Mouse (Mus musculus): ENCODE data around the gene Phykpl. TPM values are rescaled to one million over a fixed set of nuclear protein-coding genes. Genes with fewer than 3 reads are reported as not detected.
"Not testable (repeated sequence)": the region's sequence is repeated elsewhere in the genome, so short reads cannot be mapped to it uniquely, and the experiment has no call there.

The Phykpl gene
- polyA plus RNA-seq, 1 experiment from 2014 or later, result 12.5 TPM

DNA sequence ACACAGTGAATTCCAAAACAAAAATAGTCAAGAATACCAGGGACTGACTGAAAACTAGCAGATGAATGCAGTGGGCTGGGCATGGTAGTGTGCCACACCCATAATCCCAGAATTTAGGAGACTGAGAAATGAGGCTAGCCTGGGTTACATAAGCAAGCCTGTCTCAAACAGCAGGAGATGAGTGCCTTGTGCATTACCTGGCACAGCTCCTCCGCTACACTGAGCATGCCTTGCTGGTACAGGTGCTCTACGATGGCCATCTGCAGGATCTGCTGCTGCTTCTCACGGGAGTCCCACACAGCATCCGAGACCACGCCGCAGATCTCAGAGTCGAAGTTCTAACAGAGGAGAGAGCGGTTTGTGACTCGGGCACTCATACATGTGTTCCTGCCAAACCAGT lies 42.9 kb downstream of the Phykpl start:
- Histone ChIP-seq H3K36me3 (ENCODE audit: control insufficient read depth, insufficient read depth, low read length) (peaks cover 71% of the 10 kb centered on the region), H3K9ac (replicated peaks; ENCODE audit: low read length) (no peak overlapping the region), H3K4me3 (replicated peaks; ENCODE audit: low read depth, low read length) (no peak overlapping the region), H3K27ac (replicated peaks; ENCODE audit: low read depth, low read length) (no peak overlapping the region), H3K4me1 (ENCODE audit: control insufficient read depth, insufficient read depth, low read length) (no peaks in the 10 kb centered on the region), H3K27me3 (ENCODE audit: control insufficient read depth, insufficient read depth, low read length) (no peaks in the 10 kb centered on the region), H3K9me3 (ENCODE audit: control insufficient read depth, low read length) (no peaks in the 10 kb centered on the region), H3K4me2 (ENCODE audit: low read length) (no peak overlapping the region)
- WGBS, result 94% methylated on average over 9 of the region's 9 CpGs
- DNase-seq, result no peak
- no peak for ATAC-seq (ENCODE audit: low FRiP score, low TSS enrichment)

DNA sequence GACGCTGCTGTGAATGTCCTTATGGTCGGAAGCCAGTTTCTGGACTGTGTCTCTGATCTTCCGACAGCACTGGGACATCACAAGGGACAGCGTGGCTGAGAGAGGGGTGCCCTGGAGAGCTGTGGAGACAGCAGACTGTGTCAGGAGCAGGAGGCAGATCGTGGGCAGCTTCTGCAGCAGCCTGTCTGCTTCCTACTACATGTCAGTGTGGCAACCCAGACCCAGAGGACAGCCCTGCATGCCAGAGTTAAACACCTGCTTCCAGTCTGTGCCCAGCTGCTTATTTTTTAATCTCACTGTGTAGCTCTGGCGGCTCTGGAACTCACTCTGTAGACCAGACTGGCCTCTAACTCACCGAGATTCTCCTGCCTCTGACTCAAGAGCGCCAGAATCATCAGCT lies 43.4 kb downstream of the Phykpl start:
- no peaks in the 10 kb centered on the region for H3K4me1 ChIP-seq (ENCODE audit: control insufficient read depth, insufficient read depth, low read length)
- H3K27ac ChIP-seq (replicated peaks; ENCODE audit: low read depth, low read length), result no peak overlapping the region
- H3K4me3 ChIP-seq (replicated peaks; ENCODE audit: low read depth, low read length), result no peak overlapping the region
- ATAC-seq (ENCODE audit: low FRiP score, low TSS enrichment), result no peak
- no peaks in the 10 kb centered on the region for H3K9me3 ChIP-seq (ENCODE audit: control insufficient read depth, low read length)
- H3K9ac ChIP-seq (replicated peaks; ENCODE audit: low read length), result no peak overlapping the region
- 93% methylated on average over 8 of the region's 8 CpGs for WGBS
- DNase-seq, result no peak
- H3K27me3 ChIP-seq (ENCODE audit: control insufficient read depth, insufficient read depth, low read length), result no peaks in the 10 kb centered on the region
- H3K4me2 ChIP-seq (ENCODE audit: low read length), result no peak overlapping the region
- H3K36me3 ChIP-seq (ENCODE audit: control insufficient read depth, insufficient read depth, low read length), result peaks cover 67% of the 10 kb centered on the region

DNA sequence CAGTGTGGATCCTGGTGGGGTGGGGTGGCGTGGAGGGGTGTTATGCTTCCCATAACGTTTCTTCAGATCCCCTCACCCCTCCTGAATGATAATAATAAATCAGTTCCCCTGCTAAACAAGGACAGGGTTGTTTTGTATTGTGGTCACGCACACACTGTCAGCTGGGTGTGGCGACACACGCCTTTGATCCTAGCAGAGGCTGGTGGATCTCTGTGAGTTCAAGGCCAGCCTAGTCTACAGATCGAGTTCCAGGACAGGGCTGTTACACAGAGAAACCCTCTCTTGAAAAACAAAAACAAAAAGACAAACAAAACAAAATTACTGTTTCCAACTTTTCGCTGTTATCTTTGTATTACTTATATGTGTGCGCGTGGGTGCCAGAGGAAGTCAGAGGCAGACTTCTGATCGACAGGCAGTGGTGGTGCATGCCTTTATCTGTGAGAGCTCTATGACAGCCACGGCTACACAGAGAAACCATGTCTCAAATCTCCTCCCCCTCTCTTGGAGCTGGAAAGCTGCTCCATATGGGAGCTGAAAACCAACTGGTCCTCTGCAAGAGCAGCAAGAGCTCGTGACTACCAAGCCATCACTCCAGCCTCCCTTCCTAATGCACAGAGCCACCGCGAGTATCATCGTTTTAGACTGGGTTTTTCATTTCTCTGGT lies 45.2 kb downstream of the Phykpl start:
- ATAC-seq (ENCODE audit: low FRiP score, low TSS enrichment), result no peak
- Histone ChIP-seq H3K9me3 (ENCODE audit: control insufficient read depth, low read length) (no peaks in the 10 kb centered on the region), H3K9ac (replicated peaks; ENCODE audit: low read length) (no peak overlapping the region), H3K4me1 (ENCODE audit: control insufficient read depth, insufficient read depth, low read length) (peaks cover 3% of the 10 kb centered on the region), H3K36me3 (ENCODE audit: control insufficient read depth, insufficient read depth, low read length) (peaks cover 48% of the 10 kb centered on the region), H3K4me2 (ENCODE audit: low read length) (no peak overlapping the region), H3K4me3 (replicated peaks; ENCODE audit: low read depth, low read length) (no peak overlapping the region), H3K27me3 (ENCODE audit: control insufficient read depth, insufficient read depth, low read length) (no peaks in the 10 kb centered on the region), H3K27ac (replicated peaks; ENCODE audit: low read depth, low read length) (no peak overlapping the region)
- 89% methylated on average over 15 of the region's 15 CpGs for WGBS
- DNase-seq, result no peak

DNA sequence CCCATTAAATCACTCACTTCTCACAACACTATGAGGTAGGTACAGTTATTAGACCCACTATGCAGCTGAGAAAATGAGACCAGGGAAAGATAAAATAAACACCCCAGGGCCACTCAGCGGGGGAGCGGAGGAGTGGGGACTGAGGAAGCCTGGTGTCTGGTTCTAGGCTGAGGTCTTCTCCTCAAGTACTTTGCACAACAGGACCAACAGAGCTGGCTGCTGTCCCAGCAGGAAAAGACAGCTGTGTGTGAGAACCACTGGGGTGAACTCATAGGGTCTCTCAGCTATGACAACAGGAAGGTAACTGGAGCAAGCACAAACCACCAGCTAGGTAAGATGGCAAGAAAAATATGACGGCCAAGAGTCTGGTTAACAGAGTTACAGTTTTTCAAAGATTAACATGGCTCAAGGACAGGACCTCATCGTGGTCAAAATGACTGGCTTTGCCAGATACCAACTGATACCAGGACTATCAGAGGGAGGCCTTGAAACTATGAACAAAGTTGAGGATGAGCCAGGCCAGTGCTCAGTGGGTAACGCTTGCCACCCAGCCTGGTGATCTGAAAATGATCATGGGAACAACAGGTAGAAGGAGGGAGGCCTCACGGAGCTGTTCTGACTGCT lies 47.7 kb downstream of the Phykpl start:
- DNase-seq, result no peak
- Histone ChIP-seq H3K36me3 (ENCODE audit: control insufficient read depth, insufficient read depth, low read length) (peaks cover 24% of the 10 kb centered on the region), H3K27me3 (ENCODE audit: control insufficient read depth, insufficient read depth, low read length) (no peaks in the 10 kb centered on the region), H3K27ac (replicated peaks; ENCODE audit: low read depth, low read length) (no peak overlapping the region), H3K4me2 (ENCODE audit: low read length) (no peak overlapping the region), H3K9me3 (ENCODE audit: control insufficient read depth, low read length) (no peaks in the 10 kb centered on the region), H3K9ac (replicated peaks; ENCODE audit: low read length) (no peak overlapping the region), H3K4me3 (replicated peaks; ENCODE audit: low read depth, low read length) (no peak overlapping the region), H3K4me1 (ENCODE audit: control insufficient read depth, insufficient read depth, low read length) (peaks cover 12% of the 10 kb centered on the region)
- ATAC-seq (ENCODE audit: low FRiP score, low TSS enrichment), result no peak
- WGBS, result 93% methylated on average over 6 of the region's 6 CpGs

DNA sequence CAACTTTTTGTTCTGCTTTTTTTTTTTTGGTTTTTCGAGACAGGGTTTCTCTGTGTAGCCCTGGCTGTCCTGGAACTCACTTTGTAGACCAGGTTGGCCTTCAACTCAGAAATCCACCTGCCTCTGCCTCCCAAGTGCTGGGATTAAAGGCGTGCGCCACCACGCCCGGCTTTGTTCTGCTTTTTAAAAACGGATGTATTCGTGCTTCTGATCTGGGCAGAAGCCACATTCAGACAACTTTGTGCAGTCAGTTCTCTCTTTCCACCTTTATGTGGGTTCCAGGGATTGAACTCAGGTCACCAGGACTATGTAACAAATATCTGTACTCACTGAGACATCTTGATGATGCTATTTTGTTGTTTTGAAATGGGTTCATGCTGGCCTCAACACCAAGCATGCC lies 48.6 kb downstream of the Phykpl start:
- ATAC-seq (ENCODE audit: low FRiP score, low TSS enrichment); DNase-seq; H3K4me2 ChIP-seq (ENCODE audit: low read length); H3K4me3 ChIP-seq (replicated peaks; ENCODE audit: low read depth, low read length); H3K27ac ChIP-seq (replicated peaks; ENCODE audit: low read depth, low read length); H3K27me3 ChIP-seq (ENCODE audit: control insufficient read depth, insufficient read depth, low read length); H3K9ac ChIP-seq (replicated peaks; ENCODE audit: low read length); H3K9me3 ChIP-seq (ENCODE audit: control insufficient read depth, low read length): not testable (repeated sequence)
- 97% methylated on average over 7 of the region's 7 CpGs for WGBS
- Histone ChIP-seq H3K36me3 (ENCODE audit: control insufficient read depth, insufficient read depth, low read length) (peaks cover 15% of the 10 kb centered on the region), H3K4me1 (ENCODE audit: control insufficient read depth, insufficient read depth, low read length) (peaks cover 12% of the 10 kb centered on the region)

DNA sequence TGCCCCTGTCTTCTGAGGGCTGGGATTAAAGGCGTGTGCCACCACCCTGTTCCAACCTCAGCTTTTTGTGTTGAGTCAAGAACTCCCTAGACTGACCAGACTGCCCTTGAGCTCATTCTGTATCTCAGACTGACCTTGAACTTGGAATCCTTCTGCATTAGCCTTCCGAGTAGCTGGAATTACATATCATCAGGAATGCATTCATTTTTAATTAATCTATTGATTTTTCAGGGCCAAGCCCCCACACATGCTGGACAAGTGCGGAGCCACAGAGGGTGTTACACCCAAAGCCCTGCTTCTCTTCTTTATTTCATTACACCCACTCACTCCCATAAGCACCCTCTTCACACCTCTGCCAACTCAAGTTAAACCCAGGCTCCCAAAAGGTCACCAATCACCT lies 49.2 kb downstream of the Phykpl start:
- ATAC-seq (ENCODE audit: low FRiP score, low TSS enrichment), result no peak
- WGBS, result 89% methylated on average over 3 of the region's 3 CpGs
- H3K4me3 ChIP-seq (replicated peaks; ENCODE audit: low read depth, low read length), result no peak overlapping the region
- peaks cover 12% of the 10 kb centered on the region for H3K36me3 ChIP-seq (ENCODE audit: control insufficient read depth, insufficient read depth, low read length)
- H3K9me3 ChIP-seq (ENCODE audit: control insufficient read depth, low read length), result no peaks in the 10 kb centered on the region
- no peak for DNase-seq
- H3K4me1 ChIP-seq (ENCODE audit: control insufficient read depth, insufficient read depth, low read length), result peaks cover 12% of the 10 kb centered on the region
- H3K27ac ChIP-seq (replicated peaks; ENCODE audit: low read depth, low read length), result no peak overlapping the region
- H3K4me2 ChIP-seq (ENCODE audit: low read length), result no peak overlapping the region
- H3K9ac ChIP-seq (replicated peaks; ENCODE audit: low read length), result no peak overlapping the region
- peaks cover 3% of the 10 kb centered on the region; the same call in 1 of the 2 replicates for H3K27me3 ChIP-seq (ENCODE audit: control insufficient read depth, insufficient read depth, low read length)

DNA sequence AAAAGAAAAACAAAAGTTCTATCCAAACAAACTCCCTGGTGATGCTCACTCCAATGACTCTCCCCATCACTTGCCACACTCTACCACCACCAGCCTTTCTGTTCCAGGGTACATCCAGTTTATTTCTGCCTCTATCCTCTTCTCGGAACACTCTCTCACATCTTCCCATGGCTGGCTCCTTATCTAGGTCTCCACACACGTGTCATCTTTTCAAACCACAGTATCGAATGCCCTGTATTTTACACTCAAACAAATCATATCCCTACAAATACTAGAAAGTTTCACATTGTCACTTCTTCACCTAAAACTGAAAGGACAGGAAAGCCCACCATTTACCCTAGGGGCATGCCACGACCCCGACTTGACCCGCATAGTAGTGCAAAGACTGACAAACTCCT lies 50.6 kb downstream of the Phykpl start:
- Histone ChIP-seq H3K4me3 (replicated peaks; ENCODE audit: low read depth, low read length) (peak overlapping the region; percentile 74), H3K9ac (replicated peaks; ENCODE audit: low read length) (peak overlapping the region; percentile 69), H3K36me3 (ENCODE audit: control insufficient read depth, insufficient read depth, low read length) (no peaks in the 10 kb centered on the region), H3K27me3 (ENCODE audit: control insufficient read depth, insufficient read depth, low read length) (peaks cover 3% of the 10 kb centered on the region; the same call in 1 of the 2 replicates), H3K9me3 (ENCODE audit: control insufficient read depth, low read length) (no peaks in the 10 kb centered on the region), H3K27ac (replicated peaks; ENCODE audit: low read depth, low read length) (peak overlapping the region; percentile 80), H3K4me2 (ENCODE audit: low read length) (peak overlapping the region; percentile 86), H3K4me1 (ENCODE audit: control insufficient read depth, insufficient read depth, low read length) (peaks cover 12% of the 10 kb centered on the region)
- WGBS, result 20% methylated on average over 6 of the region's 6 CpGs
- DNase-seq, result no peak
- ATAC-seq (ENCODE audit: low FRiP score, low TSS enrichment), result no peak

DNA sequence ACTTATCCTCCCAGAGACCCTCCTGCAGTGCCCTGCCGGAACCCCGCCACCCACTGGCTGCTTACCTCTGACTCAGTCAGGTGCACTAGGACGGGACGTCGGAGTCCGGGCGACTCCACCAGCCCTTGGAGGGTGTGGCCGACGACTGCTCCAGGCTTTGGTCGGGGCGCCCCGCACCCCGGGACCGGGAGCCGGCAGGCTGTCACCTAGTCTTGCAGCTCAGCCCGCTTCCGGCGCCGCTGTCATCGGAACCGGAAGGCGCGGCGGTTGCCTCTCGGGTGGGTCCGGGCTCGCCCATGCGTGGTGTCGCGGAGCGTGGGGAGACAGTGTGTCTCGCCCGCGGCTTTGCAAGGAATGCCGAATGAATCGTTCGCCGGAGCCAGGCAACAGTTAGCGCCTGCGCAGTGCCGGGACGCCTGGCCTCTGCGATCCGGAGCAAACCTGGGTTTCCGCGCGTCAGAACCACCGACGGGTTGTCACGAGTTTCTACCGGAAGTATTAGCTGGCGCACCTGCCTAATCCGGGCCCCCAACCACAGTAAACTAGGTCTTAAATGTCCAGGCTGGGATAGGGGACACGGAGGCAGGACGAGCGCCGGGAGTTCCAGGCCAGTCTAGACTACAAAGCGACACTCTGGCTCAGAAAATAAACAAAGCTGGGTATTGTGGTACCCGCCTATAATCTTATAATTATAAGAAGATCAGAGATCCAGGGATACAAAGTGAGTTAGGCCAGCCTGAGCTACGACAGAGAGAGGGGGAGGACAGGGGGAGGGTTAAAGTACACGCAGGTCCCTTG lies 51.2 kb downstream of the Phykpl start, which contains the start of gene Rmnd5b:
Rmnd5b (minus strand) TSS at position 372 of the 798 bp plus-strand sequence.
- Histone ChIP-seq H3K9me3 (ENCODE audit: control insufficient read depth, low read length) (no peaks in the 10 kb centered on the region), H3K4me2 (ENCODE audit: low read length) (peak within 1 kb of the TSS; percentile 86), H3K9ac (replicated peaks; ENCODE audit: low read length) (peak within 1 kb of the TSS; percentile 69), H3K36me3 (ENCODE audit: control insufficient read depth, insufficient read depth, low read length) (no peaks in the 10 kb centered on the region), H3K4me1 (ENCODE audit: control insufficient read depth, insufficient read depth, low read length) (peaks cover 12% of the 10 kb centered on the region), H3K4me3 (replicated peaks; ENCODE audit: low read depth, low read length) (peak within 1 kb of the TSS; percentile 74), H3K27ac (replicated peaks; ENCODE audit: low read depth, low read length) (peak within 1 kb of the TSS; percentile 80), H3K27me3 (ENCODE audit: control insufficient read depth, insufficient read depth, low read length) (peaks cover 3% of the 10 kb centered on the region; the same call in 1 of the 2 replicates)
- WGBS, result under 1% methylated on average over 61 of the region's 61 CpGs
- ATAC-seq (ENCODE audit: low FRiP score, low TSS enrichment) (peak; percentile 91), DNase-seq (peak; percentile 96)

All from midbrain, embryonic 14.5 days (tissue).